Comparison of ENCODE assay signal across 8 mouse cellular contexts in the genomic region with DNA sequence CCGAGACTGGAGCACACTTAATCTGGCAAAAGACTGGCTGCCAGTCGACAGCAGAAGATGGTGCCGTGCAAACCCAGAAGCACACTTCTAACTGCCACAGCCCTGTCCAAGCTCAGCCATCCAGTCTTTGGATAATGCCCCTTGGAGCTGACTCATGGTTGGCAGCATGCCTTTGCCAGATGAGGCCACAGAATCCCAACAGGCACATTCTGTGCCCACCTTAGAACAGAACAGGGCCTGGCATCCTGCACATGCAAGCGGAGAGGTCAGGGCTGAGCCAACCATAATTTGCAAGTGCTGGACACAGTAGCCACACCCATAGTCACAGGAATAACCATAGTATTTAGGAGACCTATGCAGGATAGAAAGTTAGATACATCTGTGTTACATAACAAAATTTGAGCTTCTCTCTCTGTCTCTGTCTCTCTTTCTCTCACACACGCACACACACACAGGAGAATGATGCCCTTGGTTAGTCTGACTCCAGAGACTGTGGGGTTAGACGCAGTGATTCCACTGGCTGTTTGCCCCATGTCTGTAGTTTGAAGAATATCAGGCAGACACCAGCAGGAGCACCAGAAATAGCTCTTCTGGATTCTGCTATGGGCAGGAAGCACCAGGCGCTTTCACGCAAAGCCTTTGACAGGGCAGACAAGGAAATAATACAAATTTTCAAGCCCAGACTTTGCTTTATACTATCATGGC. TPM values are rescaled to one million over a fixed set of nuclear protein-coding genes. Genes with fewer than 3 reads are reported as not detected.
A peak's percentile ranks its signal among the peaks of the same experiment; 100 is the strongest.
DNase-seq lines count a peak whose midpoint lies in the region.

No protein-coding gene starts in this region.

- peak; percentile 21 to 33 for DNase-seq in left cerebral cortex, adult 18-20 months (ENCODE audit: low spot score in 2 of 2)
- DNase-seq in left cerebral cortex, postnatal 10 days (ENCODE audit: extremely low spot score in 1 of 2, low spot score in 2 of 2): no peak
- DNase-seq in adrenal gland, adult 18-20 months (ENCODE audit: low spot score in 2 of 2): peak; percentile 53 to 54
- DNase-seq in gastrocnemius, postnatal 10 days: peak; percentile 26
- peak; percentile 10 to 18 for DNase-seq in layer of hippocampus, postnatal 10 days (ENCODE audit: low spot score in 2 of 2)
- no peak for DNase-seq in spleen, postnatal 36 days (ENCODE audit: low spot score in 2 of 2)
- DNase-seq in urinary bladder, postnatal 4 days (ENCODE audit: low spot score in 2 of 2): no peak
- DNase-seq in spleen, adult 12 weeks (ENCODE audit: low spot score): no peak

- intact Hi-C loops in left cerebral cortex, postnatal 10 days (cut with DNase I): no loop called here

RNA-seq across cellular contexts. Expression of gene Anxa4, which starts 17.2 kb away (rescaled TPM):
- total RNA-seq in left cerebral cortex, adult 18-20 months (2021): 10 to 100 TPM in 1 of 2 experiments, 1 to 10 TPM in 1; 9.6 to 10.2 TPM
- 1 to 10 TPM; 3.1 to 3.8 TPM for total RNA-seq in left cerebral cortex, postnatal 10 days (2021)
- 10 to 100 TPM; 76.0 to 82.7 TPM for total RNA-seq in adrenal gland, adult 18-20 months (2021)
- 10 to 100 TPM; 26.8 to 31.3 TPM for total RNA-seq in gastrocnemius, postnatal 10 days (2021)
- 1 to 10 TPM; 6.1 to 6.4 TPM for total RNA-seq in layer of hippocampus, postnatal 10 days (2021)

RNA-seq across cellular contexts. Expression of gene Gmcl1, which starts 43.0 kb away (rescaled TPM):
- total RNA-seq in left cerebral cortex, adult 18-20 months (2021): 10 to 100 TPM; 30.4 to 30.6 TPM
- total RNA-seq in left cerebral cortex, postnatal 10 days (2021): 10 to 100 TPM; 36.2 to 37.0 TPM
- total RNA-seq in adrenal gland, adult 18-20 months (2021): 10 to 100 TPM; 11.9 to 17.8 TPM
- 1 to 10 TPM; 3.9 to 5.8 TPM for total RNA-seq in gastrocnemius, postnatal 10 days (2021)
- 10 to 100 TPM; 37.9 to 40.2 TPM for total RNA-seq in layer of hippocampus, postnatal 10 days (2021)

Comparison
In these comparisons a context has a peak if more than half of its experiments do, and no peak if none do; other contexts are left out.
1. DNase-seq: peak in left cerebral cortex, adult 18-20 months (2 of 2), adrenal gland, adult 18-20 months (2 of 2), gastrocnemius, postnatal 10 days (single experiment) and layer of hippocampus, postnatal 10 days (2 of 2); none in left cerebral cortex, postnatal 10 days (0 of 2), spleen, postnatal 36 days (0 of 2), urinary bladder, postnatal 4 days (0 of 2) and spleen, adult 12 weeks (single experiment).